Mouse (Mus musculus) lung, embryonic 16.5 days (tissue): ENCODE measurements around the gene Ciao2b. TPM values are rescaled to one million over a fixed set of nuclear protein-coding genes. Genes with fewer than 3 reads are reported as not detected.
"Not testable (repeated sequence)": the region's sequence is repeated elsewhere in the genome, so short reads cannot be mapped to it uniquely, and the experiment has no call there.

Experiments used
- ATAC-seq: fragments of 200-750 bp; cut with Nextera tagmentation; 2 replicates; pipeline ENCODE4 v1.8.0; 2017; ENCODE audit warnings: low read depth, mild to moderate bottlenecking, moderate library complexity
- H3K27ac ChIP-seq: fragments of 300-500 bp; sonication (generic); 2 replicates; pipeline ENCODE4 v1.5.1; 2014; ENCODE audit warnings: mild to moderate bottlenecking, control low read depth, low read length
- H3K27me3 ChIP-seq: fragments of 300-500 bp; sonication (generic); 2 replicates; pipeline ENCODE4 v1.6.1; 2014; ENCODE audit warnings: low read depth, low read length, mixed read lengths; ENCODE audit not compliant: control insufficient read depth, insufficient read depth
- H3K36me3 ChIP-seq: fragments of 300-500 bp; sonication (generic); 2 replicates; pipeline ENCODE4 v1.6.1; 2014; ENCODE audit warnings: low read length; ENCODE audit not compliant: control insufficient read depth, insufficient read depth
- H3K4me1 ChIP-seq: fragments of 300-500 bp; sonication (generic); replicated peaks from 2 replicates; pipeline ENCODE4 v1.6.1; 2014; ENCODE audit warnings: low read length, mixed read lengths; ENCODE audit not compliant: control insufficient read depth, insufficient read depth
- H3K4me2 ChIP-seq: fragments of 300-500 bp; sonication (generic); 2 replicates; pipeline ENCODE4 v1.6.1; 2014; ENCODE audit warnings: low read depth, low read length, control low read depth
- H3K4me3 ChIP-seq: fragments of 300-500 bp; sonication (generic); 2 replicates; pipeline ENCODE4 v1.5.1; 2014; ENCODE audit warnings: mild to moderate bottlenecking, low read length, control low read depth
- H3K9ac ChIP-seq: fragments of 300-500 bp; sonication (generic); 2 replicates; pipeline ENCODE4 v1.6.1; 2014; ENCODE audit warnings: low read length, control low read depth
- H3K9me3 ChIP-seq: fragments of 300-500 bp; sonication (generic); 2 replicates; pipeline ENCODE4 v1.6.1; 2016; ENCODE audit warnings: low read length; ENCODE audit not compliant: control insufficient read depth
- WGBS: fragments of 180-500 bp; shearing (Covaris S2); extraction: QIAGEN DNeasy Blood & Tissue Kit; methylation state at CpG from one replicate; pipeline ENCODE4 v1.1.7; 2014; 5-methylcytosine and 5-hydroxymethylcytosine counted together
- polyA plus RNA-seq: library from polyadenylated mRNA; unstranded; fragments of >200 nt; fragmentation: Nextera tagmentation; extraction: Ambion mirVana; gene quantifications from 2 replicates; pipeline ENCODE4 v1.2.1, GENCODE M21; 2015

Ciao2b gene
- polyA plus RNA-seq, result 109 and 111 TPM in 2 replicates

- H3K27ac ChIP-seq, result peak within 1 kb of the TSS; percentile 72
- no peaks in the 10 kb centered on the region for H3K9me3 ChIP-seq
- H3K4me2 ChIP-seq, result peak within 1 kb of the TSS; percentile 63
- peaks cover 11% of the 10 kb centered on the region for H3K4me1 ChIP-seq
- H3K4me3 ChIP-seq, result peak within 1 kb of the TSS; percentile 87
- H3K9ac ChIP-seq, result peak within 1 kb of the TSS; percentile 90
- H3K36me3 ChIP-seq, result peaks cover 6% of the 10 kb centered on the region
- under 1% methylated on average over 66 of the region's 66 CpGs for WGBS
- ATAC-seq, result peak; percentile 98
- no peaks in the 10 kb centered on the region for H3K27me3 ChIP-seq
Measured at GRCm38 (mm10) chr8:104641426-104642323, at the start of gene Ciao2b. Gene Ciao2b (minus strand): TSS chr8:104641965.

- Histone ChIP-seq H3K4me2 (no peak overlapping the region), H3K27ac (no peak overlapping the region), H3K9ac (no peak overlapping the region), H3K36me3 (no peaks in the 10 kb centered on the region), H3K4me3 (no peak overlapping the region), H3K4me1 (no peaks in the 10 kb centered on the region), H3K27me3 (no peaks in the 10 kb centered on the region), H3K9me3 (no peaks in the 10 kb centered on the region)
- ATAC-seq, result no peak
- 27% methylated on average over 4 of the region's 4 CpGs for WGBS
Measured at GRCm38 (mm10) chr8:104688433-104688832, 46.7 kb upstream of the Ciao2b start.

DNA sequence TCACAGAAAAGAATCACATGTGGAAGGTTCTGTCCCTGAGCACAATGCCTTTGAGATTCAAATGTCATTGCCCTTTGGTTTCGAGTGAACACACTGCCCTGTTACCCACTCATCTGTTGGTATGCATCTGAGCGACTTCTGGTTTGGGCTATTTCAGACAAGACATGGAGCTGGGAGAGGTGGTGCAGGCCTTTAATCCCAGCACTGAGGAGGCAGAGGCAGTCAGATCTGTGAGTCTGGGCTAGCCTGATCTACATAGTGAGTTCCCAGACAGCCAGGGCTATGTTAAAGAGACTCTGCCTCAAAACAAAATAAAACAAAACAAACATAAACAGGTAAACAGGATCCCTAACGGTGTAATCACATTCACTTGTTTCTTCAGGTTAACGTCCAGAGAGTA is 13.8 kb upstream of the Ciao2b start:
- H3K36me3 ChIP-seq, result no peaks in the 10 kb centered on the region
- H3K4me1 ChIP-seq, result no peaks in the 10 kb centered on the region
- H3K27ac ChIP-seq, result no peak overlapping the region
- H3K9ac ChIP-seq, result no peak overlapping the region
- ATAC-seq, result no peak
- no peaks in the 10 kb centered on the region for H3K27me3 ChIP-seq
- no peak overlapping the region for H3K4me3 ChIP-seq
- no peaks in the 10 kb centered on the region for H3K9me3 ChIP-seq
- 64% methylated on average over 4 of the region's 4 CpGs for WGBS
- H3K4me2 ChIP-seq, result no peak overlapping the region

- Histone ChIP-seq H3K4me3 (no peak overlapping the region), H3K4me2 (no peak overlapping the region), H3K4me1 (no peaks in the 10 kb centered on the region), H3K36me3 (no peaks in the 10 kb centered on the region), H3K9me3 (no peaks in the 10 kb centered on the region), H3K27me3 (no peaks in the 10 kb centered on the region), H3K9ac (no peak overlapping the region), H3K27ac (no peak overlapping the region)
- 5% methylated on average over 3 of the region's 3 CpGs for WGBS
- peak; percentile 52; the same call in 1 of the 2 replicates for ATAC-seq
Measured at GRCm38 (mm10) chr8:104654984-104655383, 13.2 kb upstream of the Ciao2b start.

GRCm38 (mm10) chr8:104644187-104644586 is 2.4 kb upstream of the Ciao2b start:
- not testable (repeated sequence) for ATAC-seq, H3K27ac ChIP-seq, H3K4me3 ChIP-seq, H3K4me2 ChIP-seq, H3K9ac ChIP-seq, H3K36me3 ChIP-seq, H3K27me3 ChIP-seq, H3K9me3 ChIP-seq
- 51% methylated on average over 3 of the region's 3 CpGs for WGBS
- peaks cover 11% of the 10 kb centered on the region for H3K4me1 ChIP-seq

- Histone ChIP-seq H3K9ac (peak overlapping the region; percentile 90), H3K4me1 (peaks cover 11% of the 10 kb centered on the region), H3K27me3 (no peaks in the 10 kb centered on the region), H3K27ac (no peak overlapping the region; the same call in 1 of the 2 replicates), H3K36me3 (peaks cover 6% of the 10 kb centered on the region), H3K9me3 (no peaks in the 10 kb centered on the region), H3K4me3 (peak overlapping the region; percentile 87), H3K4me2 (peak overlapping the region; percentile 63)
- 79% methylated on average over 6 of the region's 6 CpGs for WGBS
- ATAC-seq, result peak; percentile 5; the same call in 1 of the 2 replicates
Measured at GRCm38 (mm10) chr8:104642324-104642654, 524 bp upstream of the Ciao2b start.

- H3K27me3 ChIP-seq, result no peaks in the 10 kb centered on the region
- H3K36me3 ChIP-seq, result peaks cover 6% of the 10 kb centered on the region
- peak overlapping the region; percentile 87 for H3K4me3 ChIP-seq
- peak overlapping the region; percentile 63 for H3K4me2 ChIP-seq
- H3K9me3 ChIP-seq, result no peaks in the 10 kb centered on the region
- no peak overlapping the region for H3K27ac ChIP-seq
- 6% methylated on average over 25 of the region's 25 CpGs for WGBS
- no peak for ATAC-seq
- peak overlapping the region; percentile 90 for H3K9ac ChIP-seq
- H3K4me1 ChIP-seq, result peaks cover 11% of the 10 kb centered on the region
Measured at GRCm38 (mm10) chr8:104640831-104641370, 864 bp downstream of the Ciao2b start.

- no peak for ATAC-seq
- Histone ChIP-seq H3K4me3 (peak overlapping the region; percentile 87), H3K9me3 (no peaks in the 10 kb centered on the region), H3K4me1 (peaks cover 11% of the 10 kb centered on the region), H3K9ac (peak overlapping the region; percentile 90; the same call in 1 of the 2 replicates), H3K27ac (no peak overlapping the region), H3K36me3 (peaks cover 6% of the 10 kb centered on the region), H3K4me2 (peak overlapping the region; percentile 63), H3K27me3 (no peaks in the 10 kb centered on the region)
- WGBS, result 79% methylated on average over 7 of the region's 7 CpGs
Measured at GRCm38 (mm10) chr8:104640241-104640640, 1.5 kb downstream of the Ciao2b start.

DNA sequence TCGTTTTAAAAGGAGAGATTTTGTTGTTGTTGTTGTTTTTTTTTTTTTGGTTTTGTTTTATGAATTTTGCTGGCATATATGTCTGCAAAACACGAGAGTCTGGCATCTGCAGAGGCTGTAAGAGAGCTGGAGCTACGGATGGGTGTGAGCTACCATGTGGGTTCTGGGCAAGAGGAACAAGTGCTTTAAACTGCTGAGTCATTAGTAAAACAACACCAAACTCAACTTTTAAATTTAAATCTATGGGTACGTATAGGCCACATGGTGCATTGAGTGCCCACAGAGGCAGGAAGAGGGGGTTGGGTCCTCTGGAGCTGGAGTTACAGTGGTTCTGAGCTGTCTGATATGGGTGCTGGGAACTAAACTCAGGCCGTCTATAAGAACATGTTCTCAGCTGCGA is 3.8 kb downstream of the Ciao2b start:
- Histone ChIP-seq H3K4me2 (no peak overlapping the region), H3K27ac (no peak overlapping the region), H3K36me3 (peaks cover 6% of the 10 kb centered on the region), H3K9me3 (no peaks in the 10 kb centered on the region), H3K9ac (no peak overlapping the region), H3K4me1 (peaks cover 11% of the 10 kb centered on the region), H3K27me3 (no peaks in the 10 kb centered on the region), H3K4me3 (no peak overlapping the region)
- ATAC-seq, result no peak
- 81% methylated on average over 6 of the region's 6 CpGs for WGBS
